Mouse (Mus musculus) testis, postnatal 14 days (tissue): ENCODE data around the gene Apbb1ip.

Source experiments
- DNase-seq: peaks from one replicate; pipeline ENCODE4 v3.0.0; 2021; ENCODE audit warnings: low spot score

The Apbb1ip gene

DNA sequence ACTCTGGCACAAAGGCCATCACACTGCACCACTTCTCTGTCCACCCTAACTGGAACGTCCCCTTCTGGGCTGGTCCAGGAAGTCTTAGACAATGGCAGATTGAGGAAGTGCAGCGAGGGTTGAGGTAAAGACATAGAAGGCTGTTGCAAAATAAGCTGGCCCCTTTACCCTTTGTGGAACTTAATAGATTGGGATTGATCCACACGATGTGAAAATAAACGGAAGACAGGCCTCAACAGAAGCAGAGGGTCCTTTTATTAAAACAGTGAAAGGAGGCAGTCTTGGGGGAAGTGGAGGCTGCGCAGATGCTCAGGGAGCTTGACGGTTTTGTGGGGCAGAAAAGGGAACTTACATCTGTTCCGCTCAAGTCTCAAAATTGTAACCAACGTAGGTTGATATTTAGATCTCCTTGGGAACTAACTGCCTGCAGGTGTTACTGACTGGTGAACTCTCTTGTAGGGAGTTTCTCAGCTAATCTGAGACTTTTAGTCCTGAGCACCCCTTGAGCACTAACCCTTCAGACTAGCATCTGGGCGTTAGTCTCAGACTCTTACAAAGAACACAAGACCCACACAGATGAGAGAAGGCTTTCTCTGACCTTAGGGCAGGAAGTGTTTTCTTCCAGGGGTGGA is at the start of gene Apbb1ip:
Gene Apbb1ip (plus strand): TSS at position 546 of the 632 bp plus-strand sequence.
- DNase-seq = no peak

- no peak for DNase-seq
These were observed 46.8 kb upstream of the Apbb1ip start for GRCm38 (mm10) chr2:22727113-22727512.

GRCm38 (mm10) chr2:22736134-22736533 is 37.8 kb upstream of the Apbb1ip start:
- no peak for DNase-seq

DNA sequence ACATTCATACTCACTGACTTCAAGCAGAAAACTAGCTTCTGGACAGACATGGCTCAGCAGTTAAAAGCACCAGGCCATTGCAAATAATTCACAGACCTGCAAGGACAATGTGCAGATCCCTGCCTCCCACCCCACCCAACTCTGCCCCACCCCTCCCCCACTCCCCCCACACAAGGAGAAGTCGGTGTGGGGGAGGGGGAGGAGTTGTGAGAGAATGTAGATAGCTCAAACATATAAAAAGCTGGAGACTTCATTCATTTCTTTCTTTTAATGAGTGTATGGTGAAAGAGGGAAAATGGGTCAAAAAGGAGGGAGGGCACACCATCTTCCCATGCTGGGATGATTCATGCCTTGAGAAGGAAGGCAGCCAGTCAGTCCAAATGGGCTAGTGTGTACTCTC is 34.5 kb upstream of the Apbb1ip start:
- no peak for DNase-seq

DNA sequence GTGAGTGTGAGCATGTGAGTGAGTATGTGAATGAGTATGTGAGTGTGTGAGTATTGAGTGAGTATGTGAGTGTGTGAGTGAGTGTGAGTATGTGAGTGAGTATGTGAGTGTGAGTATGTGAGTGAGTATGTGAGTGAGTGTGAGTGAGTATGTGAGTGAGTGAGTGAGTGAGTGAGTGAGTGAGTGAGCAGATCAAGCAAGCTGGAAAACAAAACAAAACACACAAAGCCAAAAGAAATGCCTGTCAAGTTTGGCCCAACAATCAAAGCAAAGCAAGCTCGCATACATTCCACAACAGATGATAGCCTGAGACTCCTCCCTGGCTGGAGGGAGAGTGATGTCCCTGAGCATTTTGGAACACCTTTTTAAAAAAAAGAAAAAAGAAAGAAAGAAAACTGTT is 33.5 kb upstream of the Apbb1ip start:
- DNase-seq = no peak

- no peak for DNase-seq
These were observed 32.7 kb upstream of the Apbb1ip start for GRCm38 (mm10) chr2:22741222-22741621.

- DNase-seq = peak; percentile 15
These were observed 29.7 kb upstream of the Apbb1ip start for GRCm38 (mm10) chr2:22744121-22744761.

- DNase-seq = no peak
These were observed 29.0 kb upstream of the Apbb1ip start for GRCm38 (mm10) chr2:22744876-22745275.

DNA sequence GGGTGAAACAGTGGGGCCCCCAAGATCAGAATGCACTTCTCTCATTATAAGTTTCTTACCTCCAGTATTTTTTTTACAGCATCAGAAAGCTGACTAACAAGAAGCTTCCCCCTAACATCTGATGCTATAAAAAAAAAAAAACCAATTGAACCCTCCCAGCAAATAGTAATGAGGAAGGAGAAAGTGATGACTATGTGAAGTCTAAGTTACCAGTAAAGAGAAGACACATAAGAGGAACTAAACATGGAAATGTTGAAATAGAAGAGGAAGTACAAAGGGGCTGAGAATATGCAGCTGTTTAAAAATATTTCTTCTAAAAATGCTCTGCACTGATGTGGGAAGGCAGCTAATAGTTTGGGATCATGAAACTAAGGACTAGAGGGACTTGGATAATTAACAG is 27.1 kb upstream of the Apbb1ip start:
- no peak for DNase-seq

DNA sequence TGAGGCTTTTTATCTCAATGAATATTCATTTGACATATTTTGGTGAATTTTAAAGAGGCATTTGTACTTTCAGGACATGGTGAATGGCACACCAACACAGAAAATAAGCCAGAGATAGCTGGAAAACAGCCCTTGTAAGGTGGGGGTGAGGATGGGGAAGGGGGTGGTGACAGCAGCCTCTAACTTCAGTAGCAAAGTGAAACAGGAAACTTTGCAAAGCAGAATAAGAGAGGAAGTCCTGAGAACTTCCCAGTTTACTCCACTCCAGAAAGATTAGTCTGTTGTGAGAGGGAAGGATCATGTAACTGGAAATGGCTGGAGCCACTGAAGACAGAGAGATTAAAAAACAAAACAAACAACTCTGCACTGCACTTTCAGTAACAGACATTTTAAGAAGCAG is 26.0 kb upstream of the Apbb1ip start:
- no peak for DNase-seq

- no peak for DNase-seq
These were observed 24.1 kb upstream of the Apbb1ip start for GRCm38 (mm10) chr2:22749761-22750160.

DNA sequence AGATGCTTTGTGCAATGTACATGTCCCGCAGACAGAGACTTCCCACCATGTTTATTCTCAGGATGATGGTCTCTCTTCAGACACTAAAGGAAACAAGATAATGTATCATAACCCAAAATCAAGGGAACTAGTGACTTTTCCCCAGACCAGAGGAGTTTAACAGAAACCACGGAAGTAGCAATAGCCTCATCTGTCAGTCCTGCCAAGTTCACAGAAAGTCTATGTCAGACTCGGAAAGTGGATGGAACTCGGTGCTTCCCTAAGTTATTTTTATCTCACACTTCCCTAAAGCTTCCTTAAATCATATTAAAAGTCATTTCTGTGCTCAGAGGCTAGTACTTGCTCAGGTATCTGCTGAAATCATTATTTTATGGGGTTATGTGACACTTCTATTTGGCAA is 21.4 kb upstream of the Apbb1ip start:
- no peak for DNase-seq

GRCm38 (mm10) chr2:22753461-22754075 is 20.3 kb upstream of the Apbb1ip start:
- no peak for DNase-seq

DNA sequence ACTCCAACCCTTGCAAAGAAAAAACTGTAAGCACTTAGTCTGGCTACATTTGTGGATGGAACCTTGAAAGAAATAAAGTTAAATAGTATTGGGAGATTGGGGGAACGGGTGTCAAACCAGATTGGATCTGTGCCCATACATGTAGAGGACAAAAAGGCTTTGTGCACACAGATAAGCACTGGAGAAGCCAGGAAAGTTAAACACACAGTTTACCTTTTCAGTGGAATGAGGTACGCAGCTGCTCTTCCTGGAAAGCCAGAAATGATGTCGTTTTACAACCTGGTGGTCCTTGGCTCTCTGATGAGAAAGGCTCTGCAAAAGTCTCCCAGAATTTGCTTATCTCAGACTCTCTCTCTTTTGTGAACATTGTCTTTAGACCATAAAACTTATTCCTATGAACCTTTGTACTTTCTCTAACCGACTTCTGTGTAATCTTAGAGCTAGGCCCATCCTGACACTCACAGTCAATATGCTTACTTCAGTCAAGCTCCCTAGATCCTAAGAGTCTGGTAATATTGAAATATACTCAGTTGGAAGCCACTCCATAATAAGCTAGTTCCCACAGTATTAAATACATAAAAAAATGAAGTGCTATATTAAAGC is 19.6 kb upstream of the Apbb1ip start:
- no peak for DNase-seq

DNA sequence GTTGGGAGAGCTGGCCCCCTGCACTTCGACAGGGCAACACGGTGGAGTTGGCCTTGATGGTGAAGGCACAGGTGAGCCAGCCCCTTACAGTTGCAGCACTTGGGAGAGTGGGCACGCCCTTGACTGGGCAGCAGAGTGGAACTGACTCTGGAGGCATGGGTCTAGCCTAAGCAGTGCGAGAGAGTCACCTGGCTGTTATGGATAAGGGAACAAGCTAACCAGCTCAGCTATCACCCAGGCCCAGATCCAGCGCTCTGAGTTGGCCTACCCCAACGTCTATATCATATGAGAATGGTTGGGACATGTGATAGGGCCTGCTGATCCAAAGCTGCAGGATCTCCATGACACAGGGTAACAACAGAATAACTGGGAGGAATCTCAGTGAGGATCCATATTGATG is 18.3 kb upstream of the Apbb1ip start:
- DNase-seq = no peak

GRCm38 (mm10) chr2:22758310-22758972 is 15.5 kb upstream of the Apbb1ip start:
- DNase-seq = no peak

- no peak for DNase-seq
These were observed 13.4 kb upstream of the Apbb1ip start for GRCm38 (mm10) chr2:22760452-22760851.

GRCm38 (mm10) chr2:22761103-22761521 is 12.8 kb upstream of the Apbb1ip start:
- no peak for DNase-seq

DNA sequence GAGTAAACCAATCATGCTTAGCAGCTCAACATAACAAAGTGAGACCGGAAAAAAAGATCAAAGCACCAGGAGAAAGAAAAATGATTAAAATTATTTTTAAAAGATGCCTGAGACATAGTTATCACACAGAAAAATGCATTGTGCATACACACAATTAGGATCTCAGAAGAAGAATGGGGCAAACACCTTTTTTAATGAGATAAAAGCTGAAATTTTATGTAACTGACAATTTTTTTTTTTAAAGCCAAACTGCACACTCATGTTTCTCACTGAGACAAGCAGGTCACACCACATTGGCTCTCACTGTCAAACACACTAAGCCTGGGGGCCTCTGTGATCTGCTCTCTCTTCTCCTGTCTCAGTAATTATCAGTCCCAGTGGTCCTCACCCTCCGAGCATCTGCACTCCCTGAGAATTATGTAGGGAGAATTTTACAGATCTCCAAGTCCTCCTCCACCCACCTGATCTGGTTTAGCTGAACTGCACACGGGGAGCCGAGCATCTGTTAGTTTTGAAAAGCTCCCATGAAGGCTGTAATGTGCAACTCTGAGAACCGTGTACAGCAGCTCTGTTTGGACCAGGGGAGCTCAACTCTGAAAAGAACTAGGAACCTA is 9.0 kb upstream of the Apbb1ip start:
- DNase-seq = no peak

- DNase-seq = no peak
These were observed 2.6 kb upstream of the Apbb1ip start for GRCm38 (mm10) chr2:22771311-22771710.

DNA sequence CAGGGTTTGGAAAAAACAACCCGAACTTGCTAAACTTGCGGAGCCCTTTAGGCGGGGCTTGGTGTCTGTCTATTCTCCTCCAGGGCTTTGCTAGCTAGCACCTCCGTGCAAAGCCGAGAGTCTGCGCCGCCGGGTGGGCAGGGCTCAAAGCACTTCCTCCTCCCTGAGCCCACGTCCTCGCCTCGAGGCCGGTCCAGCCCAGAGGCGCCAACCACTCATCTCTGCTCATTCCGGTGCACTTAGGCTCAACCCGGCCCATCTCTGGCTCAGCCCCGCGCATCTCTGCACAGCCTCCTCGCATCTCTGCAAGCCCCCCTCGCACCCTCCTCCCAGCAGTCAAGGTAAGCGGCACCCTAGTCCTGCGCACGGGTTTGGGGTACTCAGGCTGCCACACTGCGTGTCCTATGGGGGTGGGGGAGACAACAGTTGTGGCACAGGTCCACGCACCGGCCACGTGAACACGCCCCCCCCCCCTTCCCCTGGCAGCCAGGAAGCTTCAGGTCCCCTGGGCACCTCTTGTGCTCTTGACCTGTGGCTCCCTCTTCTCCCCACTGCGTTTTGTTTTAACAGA is 372 bp downstream of the Apbb1ip start:
- DNase-seq = peak; percentile 57

GRCm38 (mm10) chr2:22775213-22775612 is 1.3 kb downstream of the Apbb1ip start:
- no peak for DNase-seq
